Mouse (Mus musculus): ENCODE data around the gene Gjc2. TPM values are rescaled to one million over a fixed set of nuclear protein-coding genes. Genes with fewer than 3 reads are reported as not detected.
"Not testable (repeated sequence)": the region's sequence is repeated elsewhere in the genome, so short reads cannot be mapped to it uniquely, and the experiment has no call there.

Gene Gjc2
- total RNA-seq (2014; fragmentation: Nextera tagmentation), result 0.55 TPM in 1 of 2 replicates, not detected in the other
- not detected in 2 replicates for total RNA-seq (2017)

GRCm38 (mm10) chr11:59182864-59183331 is at the start of gene Gjc2:
Gjc2 (minus strand) TSS chr11:59183213.
- no peak for ATAC-seq (replicated peaks; ENCODE audit: low FRiP score, low TSS enrichment, poor library complexity, severe bottlenecking)

- ATAC-seq (replicated peaks; ENCODE audit: low FRiP score, low TSS enrichment, poor library complexity, severe bottlenecking), result no peak
Measured at GRCm38 (mm10) chr11:59232797-59233196, 49.8 kb upstream of the Gjc2 start.

DNA sequence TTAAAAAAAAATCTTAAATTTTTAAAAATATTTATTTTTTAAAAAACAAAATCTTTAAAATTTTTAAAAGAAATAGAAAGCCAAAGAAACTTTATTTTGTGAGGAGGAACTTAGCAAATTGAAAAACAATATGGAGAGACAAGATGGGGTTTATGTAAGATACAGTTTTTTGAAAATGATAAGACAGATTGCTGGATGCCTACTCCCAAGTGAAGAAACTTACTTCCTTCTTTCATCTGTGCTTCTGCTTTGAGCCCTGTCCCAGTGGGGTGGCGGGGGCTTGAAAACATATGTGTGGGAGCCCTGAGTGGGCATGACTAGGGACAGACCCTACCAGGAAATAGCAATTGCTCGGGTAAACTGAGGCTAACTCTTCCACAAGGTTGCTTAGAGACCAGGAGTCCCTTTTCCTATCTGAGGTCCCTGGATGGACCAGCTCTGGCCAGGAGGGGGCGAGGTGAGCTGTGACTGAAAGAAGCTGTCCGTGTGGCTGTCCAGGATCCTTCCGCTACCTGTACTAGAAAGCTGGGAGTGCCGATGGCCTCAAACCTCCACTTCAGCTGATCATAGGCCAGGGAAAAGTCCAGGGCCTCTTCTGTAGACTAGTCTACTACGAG is 47.2 kb upstream of the Gjc2 start:
- ATAC-seq (replicated peaks; ENCODE audit: low FRiP score, low TSS enrichment, poor library complexity, severe bottlenecking), result peak; percentile 45; the same call in 1 of the 2 replicates

- ATAC-seq (replicated peaks; ENCODE audit: low FRiP score, low TSS enrichment, poor library complexity, severe bottlenecking), result peak; percentile 87
Measured at GRCm38 (mm10) chr11:59228122-59228953, 45.3 kb upstream of the Gjc2 start, which contains the start of gene Arf1. Arf1 (minus strand) TSS chr11:59228270.

DNA sequence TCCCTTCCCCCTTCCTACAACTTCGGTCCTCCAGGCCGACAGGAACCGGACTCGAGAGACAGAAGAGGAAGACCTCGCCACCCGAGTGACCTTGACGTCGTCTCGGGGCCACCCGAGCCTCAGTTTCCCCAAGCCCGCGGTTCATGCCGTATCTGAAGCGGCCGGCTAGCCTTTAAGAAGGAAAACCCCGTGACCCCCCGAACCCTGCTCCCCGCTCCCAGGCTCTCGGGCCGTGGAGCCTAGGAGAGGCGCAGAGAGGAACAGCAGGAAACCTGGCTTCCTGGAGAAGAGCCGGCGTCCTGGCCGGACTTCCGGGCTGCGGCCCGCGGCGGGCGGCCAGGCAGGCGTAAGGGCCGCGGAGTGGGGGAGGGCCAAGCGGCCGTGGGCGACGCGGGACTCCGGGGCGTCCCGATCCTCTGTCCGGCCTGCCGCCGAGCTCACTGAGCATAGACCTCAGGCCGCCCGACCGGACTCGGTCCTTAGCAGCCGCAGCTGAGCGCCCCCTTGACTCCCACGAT is 44.6 kb upstream of the Gjc2 start:
- peak; percentile 3; the same call in 1 of the 2 replicates for ATAC-seq (replicated peaks; ENCODE audit: low FRiP score, low TSS enrichment, poor library complexity, severe bottlenecking)

DNA sequence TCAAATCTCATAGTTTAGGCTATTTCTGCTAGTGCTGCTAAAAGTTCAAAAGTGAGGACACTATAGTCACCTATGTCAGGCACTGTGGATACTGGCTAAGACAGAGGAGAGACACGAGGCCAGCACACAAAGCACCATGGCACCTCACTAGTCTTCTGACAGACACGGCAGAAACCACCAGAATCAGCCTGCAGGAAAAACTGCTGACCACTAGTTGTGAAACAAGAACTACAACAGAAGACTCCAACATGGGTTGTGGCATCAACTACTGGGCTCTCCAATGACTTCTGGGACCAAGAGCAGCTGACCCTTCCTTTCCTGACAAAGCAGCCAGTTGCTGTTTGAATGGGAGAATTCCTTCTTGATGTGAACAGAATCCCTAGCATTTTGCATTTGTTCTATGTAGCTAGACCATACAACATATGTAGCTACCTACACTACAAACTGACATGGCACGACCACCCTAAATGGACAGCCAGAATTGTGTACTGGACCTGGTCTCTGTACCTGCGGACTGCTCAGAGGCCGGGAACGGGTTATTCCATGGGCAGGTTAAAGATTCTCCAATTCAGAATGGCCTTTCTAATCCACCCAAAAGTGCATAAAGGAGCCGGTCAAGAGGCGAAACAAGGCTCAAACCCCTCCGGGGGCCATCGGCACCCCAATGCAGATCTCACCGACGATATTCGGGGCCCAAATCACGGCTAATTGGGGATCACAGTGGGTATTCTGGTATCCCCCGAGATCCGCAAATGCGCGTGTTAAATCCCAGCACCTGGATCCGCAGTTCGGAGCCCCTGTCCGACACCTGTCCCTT is 44.0 kb upstream of the Gjc2 start:
- ATAC-seq (replicated peaks; ENCODE audit: low FRiP score, low TSS enrichment, poor library complexity, severe bottlenecking), result no peak

GRCm38 (mm10) chr11:59226251-59226650 is 43.2 kb upstream of the Gjc2 start:
- no peak for ATAC-seq (replicated peaks; ENCODE audit: low FRiP score, low TSS enrichment, poor library complexity, severe bottlenecking)

DNA sequence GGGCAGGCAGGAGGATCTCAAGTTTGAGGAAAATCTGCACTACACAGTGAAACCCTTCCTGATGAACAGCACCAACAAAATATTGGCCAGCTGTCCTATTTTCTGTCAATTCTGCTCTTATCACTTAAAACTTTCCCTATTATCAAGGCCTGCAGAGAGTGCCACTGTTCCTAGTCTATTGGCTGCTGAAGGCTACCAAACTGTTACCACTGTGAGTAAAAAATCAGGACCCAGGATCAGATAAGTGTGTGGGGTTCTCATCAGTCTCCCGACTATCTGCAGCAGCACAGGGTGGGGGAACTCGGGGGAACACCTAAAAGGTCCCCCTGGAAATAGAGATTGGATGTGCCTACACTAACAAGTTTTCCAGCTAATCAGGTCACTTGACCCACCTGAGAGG is 42.2 kb upstream of the Gjc2 start:
- ATAC-seq (replicated peaks; ENCODE audit: low FRiP score, low TSS enrichment, poor library complexity, severe bottlenecking), result peak; percentile 56

DNA sequence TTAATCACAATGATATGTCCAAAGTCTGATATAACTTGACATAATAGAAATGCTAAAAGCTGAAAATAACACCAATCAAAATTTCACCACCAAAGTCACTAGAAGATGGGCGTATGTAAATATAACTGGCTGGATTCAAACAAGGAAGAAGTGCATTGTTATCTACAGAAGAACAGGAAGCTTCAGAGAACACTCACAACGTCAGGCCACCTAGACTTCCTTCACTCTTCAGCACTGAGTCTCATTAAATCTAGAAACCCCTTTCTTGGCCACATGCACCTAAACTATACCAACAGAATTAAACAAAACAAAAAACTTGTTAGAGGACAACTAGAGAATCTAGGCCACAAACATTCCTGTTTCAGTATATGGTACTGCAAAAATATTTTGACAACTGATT is 41.5 kb upstream of the Gjc2 start:
- ATAC-seq (replicated peaks; ENCODE audit: low FRiP score, low TSS enrichment, poor library complexity, severe bottlenecking), result no peak

DNA sequence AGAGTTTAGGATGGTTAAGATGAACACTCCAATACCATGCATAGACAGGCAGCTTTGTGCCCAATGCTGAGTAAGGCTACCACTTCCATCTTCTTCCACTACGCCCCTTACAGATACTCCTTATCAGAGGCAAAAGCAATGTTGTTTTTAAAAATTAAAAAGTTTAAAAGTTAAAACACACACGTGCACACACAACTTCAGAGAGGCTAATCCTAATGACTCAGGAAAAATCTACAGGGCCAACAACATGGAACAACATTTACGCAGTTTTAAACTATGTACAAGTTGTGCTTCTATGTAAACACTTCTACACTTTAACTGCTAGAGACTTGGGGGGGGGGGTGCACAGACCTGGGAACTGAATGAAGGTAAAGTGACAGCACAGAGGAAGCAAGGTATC is 41.0 kb upstream of the Gjc2 start:
- no peak for ATAC-seq (replicated peaks; ENCODE audit: low FRiP score, low TSS enrichment, poor library complexity, severe bottlenecking)

- no peak for ATAC-seq (replicated peaks; ENCODE audit: low FRiP score, low TSS enrichment, poor library complexity, severe bottlenecking)
Measured at GRCm38 (mm10) chr11:59222306-59222705, 39.3 kb upstream of the Gjc2 start.

DNA sequence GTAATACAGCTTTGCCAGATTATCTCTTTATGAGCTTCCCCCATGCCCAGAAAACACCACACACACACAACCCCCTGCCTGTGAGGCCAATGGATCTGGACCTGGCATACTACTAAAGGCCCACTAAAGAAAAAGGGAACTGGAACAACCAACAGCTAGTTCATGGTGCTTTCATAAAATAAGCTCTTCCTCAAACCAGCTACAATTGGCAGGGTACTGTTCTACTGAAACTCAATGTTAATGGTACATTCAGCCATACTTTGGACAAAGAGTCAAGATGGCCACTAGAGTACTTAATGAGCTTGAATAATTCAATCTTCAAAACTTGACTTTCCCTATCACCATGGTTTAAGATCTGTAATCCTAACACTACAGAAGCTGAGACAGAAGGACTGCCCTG is 38.6 kb upstream of the Gjc2 start:
- no peak for ATAC-seq (replicated peaks; ENCODE audit: low FRiP score, low TSS enrichment, poor library complexity, severe bottlenecking)

DNA sequence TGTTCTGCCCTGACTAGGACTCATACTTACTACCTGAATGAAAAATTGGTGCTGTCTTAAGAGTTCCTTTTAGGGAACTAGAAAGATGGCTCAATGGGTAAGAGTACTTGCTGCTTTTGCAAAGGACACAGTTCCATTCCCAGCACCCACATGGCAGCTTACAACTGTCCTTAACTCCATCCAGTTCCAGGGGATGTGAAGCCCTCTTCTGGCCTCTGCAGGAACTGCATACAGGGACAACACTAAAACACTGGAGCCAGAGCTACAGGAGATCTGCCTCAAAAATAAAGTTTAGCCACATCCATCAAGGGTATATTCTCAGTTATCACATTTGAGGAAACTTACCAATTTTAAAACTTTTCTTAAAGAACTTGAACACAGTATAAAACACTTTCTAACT is 36.1 kb upstream of the Gjc2 start:
- no peak; the same call in 1 of the 2 replicates for ATAC-seq (replicated peaks; ENCODE audit: low FRiP score, low TSS enrichment, poor library complexity, severe bottlenecking)

DNA sequence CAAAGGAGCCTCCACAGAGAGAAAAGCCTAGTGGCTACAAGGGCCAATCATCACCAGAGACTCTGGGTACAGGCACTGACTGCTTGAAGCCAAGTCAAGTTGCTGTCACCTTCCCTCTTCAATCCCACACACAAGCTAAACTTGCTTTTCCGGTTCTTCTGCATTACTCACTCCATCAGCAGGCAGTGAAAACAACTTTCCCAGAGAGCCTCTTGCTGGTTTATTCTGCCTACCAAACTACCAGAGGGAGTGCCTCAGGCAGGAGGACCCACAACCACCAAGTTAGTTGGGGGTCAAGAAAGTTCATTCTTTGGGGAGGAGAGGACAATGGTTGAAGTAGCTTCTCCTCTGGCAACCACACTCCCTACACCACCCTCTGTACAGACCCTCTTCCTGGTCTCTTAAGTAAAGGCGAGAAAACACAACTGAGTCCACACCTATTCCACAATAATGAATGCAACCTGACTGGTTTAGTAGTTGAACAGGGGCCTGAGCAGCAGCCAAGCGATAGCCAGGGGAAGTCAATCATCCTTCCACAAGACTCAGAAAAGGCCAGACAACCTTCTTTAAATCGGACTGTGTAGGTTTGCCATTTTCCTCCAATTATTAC is 35.5 kb upstream of the Gjc2 start:
- no peak for ATAC-seq (replicated peaks; ENCODE audit: low FRiP score, low TSS enrichment, poor library complexity, severe bottlenecking)

GRCm38 (mm10) chr11:59216955-59217354 is 33.9 kb upstream of the Gjc2 start:
- peak; percentile 35; the same call in 1 of the 2 replicates for ATAC-seq (replicated peaks; ENCODE audit: low FRiP score, low TSS enrichment, poor library complexity, severe bottlenecking)

- ATAC-seq (replicated peaks; ENCODE audit: low FRiP score, low TSS enrichment, poor library complexity, severe bottlenecking), result no peak
Measured at GRCm38 (mm10) chr11:59212892-59213494, 30.0 kb upstream of the Gjc2 start.

DNA sequence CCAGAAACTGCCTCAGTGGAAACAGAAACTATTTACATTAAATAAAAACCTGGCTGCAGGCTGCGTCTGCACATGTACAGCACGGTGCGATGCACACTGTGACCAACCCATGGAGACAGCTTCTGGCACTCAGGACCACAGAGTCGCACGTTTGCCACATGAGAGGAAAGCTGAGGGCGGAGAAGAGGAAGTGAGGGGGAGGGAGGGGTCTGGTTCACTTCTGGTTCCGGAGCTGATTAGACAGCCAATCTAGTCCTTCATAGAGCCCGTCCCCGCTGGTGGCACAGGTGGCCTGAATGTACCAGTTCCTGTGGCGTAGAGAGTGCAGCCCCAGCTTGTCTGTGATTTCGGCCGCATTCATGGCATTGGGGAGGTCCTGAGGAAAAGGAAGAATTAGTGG is 29.3 kb upstream of the Gjc2 start:
- ATAC-seq (replicated peaks; ENCODE audit: low FRiP score, low TSS enrichment, poor library complexity, severe bottlenecking), result not testable (repeated sequence)

DNA sequence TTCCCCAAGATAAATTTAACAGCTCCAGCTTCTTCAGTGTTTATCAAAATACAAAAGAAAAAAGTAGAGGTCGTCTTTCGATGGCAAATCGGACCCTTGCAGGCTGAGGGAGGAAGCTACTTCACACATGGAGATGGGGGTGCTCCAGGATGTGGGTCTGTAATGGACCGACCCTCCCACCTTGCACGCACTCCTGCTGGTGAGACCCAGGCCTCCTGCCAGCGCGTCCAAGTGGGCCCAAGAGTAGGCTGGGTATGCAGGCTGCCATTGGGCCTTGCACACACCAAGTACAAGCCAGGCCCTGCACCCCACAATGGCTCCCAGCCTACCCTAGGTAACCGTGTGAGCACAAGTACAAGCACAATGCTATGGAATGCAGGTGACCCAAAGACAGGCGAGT is 28.5 kb upstream of the Gjc2 start:
- not testable (repeated sequence) for ATAC-seq (replicated peaks; ENCODE audit: low FRiP score, low TSS enrichment, poor library complexity, severe bottlenecking)

GRCm38 (mm10) chr11:59210020-59210419 is 27.0 kb upstream of the Gjc2 start:
- no peak for ATAC-seq (replicated peaks; ENCODE audit: low FRiP score, low TSS enrichment, poor library complexity, severe bottlenecking)
